9 mouse cellular contexts compared by ENCODE assay signal in genomic region chr4:62964844-62965496, GRCm38 (mm10). TPM values are rescaled to one million over a fixed set of nuclear protein-coding genes. Genes with fewer than 3 reads are reported as not detected.
DNase-seq lines count a peak whose midpoint lies in the region; ATAC-seq and TF ChIP-seq lines count a peak whose summit lies in the region.
"Had no signal": no experiment of that assay in that cellular context is flagged by ENCODE, and none has a peak within 500 bp of the region (broad histone marks: within the 10 kb centered on the region; RNA-seq: fewer than 3 reads in every experiment).

No protein-coding gene starts in this region.

- no peak overlapping the region for H3K27ac ChIP-seq in liver, embryonic 14.5 days
- peak overlapping the region; percentile 88 for H3K27ac ChIP-seq in stomach, postnatal 0 days (replicated peaks)
- H3K27ac ChIP-seq: macrophage had no signal

- intact Hi-C loops in gastrocnemius, postnatal 14 days (cut with DNase I; ENCODE audit: low total_unique reads) = loop anchor here (10.0 kb wide), 1 partner anchor 180 kb away; no protein-coding TSS in a partner anchor

- ATAC-seq in granulocyte monocyte progenitor cell, adult 5-6 weeks (replicated peaks; ENCODE audit: poor library complexity, severe bottlenecking) = peak; percentile 10; the same call in 1 of the 2 replicates
- ATAC-seq in liver, embryonic 14.5 days (ENCODE audit: insufficient read depth) = no peak
- ATAC-seq in stomach, postnatal 0 days (ENCODE audit: low FRiP score, low TSS enrichment) = peak; percentile 61

- DNase-seq in kidney, postnatal 10 days = peak; percentile 25
- no peak for DNase-seq in kidney, postnatal 25 days
- DNase-seq in embryo, embryonic 11 days = peak; percentile 62
- DNase-seq in liver, embryonic 14.5 days (ENCODE audit: low read depth in 3 of 3, low spot score in 3 of 3) = no peak
- DNase-seq in stomach, postnatal 0 days (ENCODE audit: low spot score) = no peak
- DNase-seq in adrenal gland, postnatal 4 days (ENCODE audit: low spot score in 2 of 2) = no peak
- DNase-seq in gastrocnemius, postnatal 14 days = no peak

- no peaks in the 10 kb centered on the region for H3K9me3 ChIP-seq in liver, embryonic 14.5 days (ENCODE audit: control insufficient read depth, low read length)
- no peaks in the 10 kb centered on the region for H3K9me3 ChIP-seq in stomach, postnatal 0 days (ENCODE audit: control insufficient read depth, low read length)

- peak overlapping the region; percentile 46 for H3K4me2 ChIP-seq in liver, embryonic 14.5 days (ENCODE audit: low read depth)
- peak overlapping the region; percentile 79 for H3K4me2 ChIP-seq in stomach, postnatal 0 days (replicated peaks; ENCODE audit: low read depth)

- peaks cover 0 to 7% of the 10 kb centered on the region in 2 experiments; a peak in 1 of 4 replicates for H3K4me1 ChIP-seq in liver, embryonic 14.5 days (replicated peaks; ENCODE audit: control insufficient read depth in 2 of 2, insufficient read depth in 2 of 2, low read length in 1 of 2)
- H3K4me1 ChIP-seq in stomach, postnatal 0 days (replicated peaks; ENCODE audit: control insufficient read depth, insufficient read depth) = no peaks in the 10 kb centered on the region

- H3K36me3 ChIP-seq in liver, embryonic 14.5 days (replicated peaks; ENCODE audit: control insufficient read depth, insufficient read depth, low read depth) = no peaks in the 10 kb centered on the region
- H3K36me3 ChIP-seq in stomach, postnatal 0 days (ENCODE audit: control insufficient read depth, insufficient read depth, low read length) = no peaks in the 10 kb centered on the region

- TF ChIP-seq EP300 in liver, embryonic 14.5 days (IDR thresholded peaks at IDR 0.05; ENCODE audit: low read depth) = no peak
- TF ChIP-seq EP300 in stomach, postnatal 0 days (optimal IDR thresholded peaks at IDR 0.05) = no peak

- no peak for TF ChIP-seq CTCF in liver, embryonic 14.5 days (IDR thresholded peaks at IDR 0.05; ENCODE audit: low read depth)
- no peak for TF ChIP-seq CTCF in stomach, postnatal 0 days (IDR thresholded peaks at IDR 0.05; ENCODE audit: low read depth)

- peak overlapping the region; percentile 52 for H3K9ac ChIP-seq in liver, embryonic 14.5 days (replicated peaks)
- peak overlapping the region; percentile 99 for H3K9ac ChIP-seq in stomach, postnatal 0 days (ENCODE audit: low read length)

- 3% methylated on average over 32 of the region's 52 CpGs for WGBS in liver, embryonic 14.5 days (ENCODE audit: insufficient replicate concordance)
- WGBS in stomach, postnatal 0 days = 4% methylated on average over 36 of the region's 52 CpGs

- peaks cover 21% of the 10 kb centered on the region for H3K27me3 ChIP-seq in liver, embryonic 14.5 days (ENCODE audit: control insufficient read depth, insufficient read depth, low read length)
- no peaks in the 10 kb centered on the region for H3K27me3 ChIP-seq in stomach, postnatal 0 days (ENCODE audit: control insufficient read depth, insufficient read depth, low read length)

- peak overlapping the region; percentile 30 to 57; a peak in 3 of 4 replicates for H3K4me3 ChIP-seq in liver, embryonic 14.5 days (ENCODE audit: insufficient read depth in 1 of 2, low read depth in 2 of 2, low read length in 2 of 2)
- H3K4me3 ChIP-seq in stomach, postnatal 0 days (ENCODE audit: low read depth, low read length) = peak overlapping the region; percentile 49

RNA-seq across cellular contexts. Expression of gene Zfp618, which starts 0.4 kb away (rescaled TPM):
- total RNA-seq in granulocyte monocyte progenitor cell, adult 5-6 weeks (2014; fragmentation: Nextera tagmentation) = 0.34 and 0.38 TPM in 2 replicates
- total RNA-seq in granulocyte monocyte progenitor cell, adult 5-6 weeks (2017) = 0.26 TPM in 1 of 2 replicates, not detected in the other
- 1.5 TPM in 2 replicates for polyA plus RNA-seq in liver, embryonic 14.5 days (2012; rRNA removed)
- 1.5 and 2.9 TPM in 2 replicates for polyA plus RNA-seq in liver, embryonic 14.5 days (2014; fragmentation: Nextera tagmentation; extraction: Ambion mirVana)
- polyA plus RNA-seq in stomach, postnatal 0 days (2015; fragmentation: Nextera tagmentation; extraction: Ambion mirVana) = 5.8 and 6.7 TPM in 2 replicates
- 10 to 100 TPM; 18.7 to 22.7 TPM for total RNA-seq in adrenal gland, postnatal 4 days (2021)
- total RNA-seq in gastrocnemius, postnatal 14 days (2021) = 1 to 10 TPM; 1.4 to 2.7 TPM
- polyA plus RNA-seq: macrophage had no signal

Comparison
In these comparisons a context has a peak if more than half of its experiments do, and no peak if none do; other contexts are left out.
1. DNase-seq: peak in kidney, postnatal 10 days (single experiment) and embryo, embryonic 11 days (single experiment); none in kidney, postnatal 25 days (0 of 2), liver, embryonic 14.5 days (0 of 3), stomach, postnatal 0 days (single experiment), adrenal gland, postnatal 4 days (0 of 2) and gastrocnemius, postnatal 14 days (single experiment).
2. RNA of gene Zfp618, which starts 0.4 kb away (total RNA-seq): 18.7 to 22.7 TPM in adrenal gland, postnatal 4 days; 1.4 to 2.7 TPM in gastrocnemius, postnatal 14 days and 0.26 to 0.38 TPM in granulocyte monocyte progenitor cell, adult 5-6 weeks; every median in the first group is over 4 times any median in the second.